Mouse (Mus musculus): ENCODE data around the gene Iqca.
A peak's percentile ranks its signal among the peaks of the same experiment; 100 is the strongest.

Gene Iqca

DNA sequence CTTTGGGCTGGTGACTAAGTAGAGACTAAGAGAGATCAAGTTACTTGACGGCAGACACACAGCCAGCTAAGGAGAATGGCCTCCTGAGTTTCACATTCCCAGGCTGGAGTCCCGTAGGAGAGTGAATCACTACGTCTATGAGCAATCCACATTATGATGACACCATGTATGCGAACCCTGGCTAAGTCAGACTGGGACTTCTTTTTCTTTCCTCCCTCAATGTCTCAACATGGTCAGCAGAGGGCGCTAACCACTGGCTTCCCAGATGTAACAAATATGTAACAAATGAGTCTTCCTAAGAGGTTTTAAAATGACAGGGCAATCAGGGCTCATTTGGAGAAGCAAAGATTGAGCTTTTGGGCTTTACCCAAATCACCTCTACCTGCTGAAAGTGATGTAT, 101.9 kb downstream of the Iqca start:
- DNase-seq, result peak; percentile 27

DNA sequence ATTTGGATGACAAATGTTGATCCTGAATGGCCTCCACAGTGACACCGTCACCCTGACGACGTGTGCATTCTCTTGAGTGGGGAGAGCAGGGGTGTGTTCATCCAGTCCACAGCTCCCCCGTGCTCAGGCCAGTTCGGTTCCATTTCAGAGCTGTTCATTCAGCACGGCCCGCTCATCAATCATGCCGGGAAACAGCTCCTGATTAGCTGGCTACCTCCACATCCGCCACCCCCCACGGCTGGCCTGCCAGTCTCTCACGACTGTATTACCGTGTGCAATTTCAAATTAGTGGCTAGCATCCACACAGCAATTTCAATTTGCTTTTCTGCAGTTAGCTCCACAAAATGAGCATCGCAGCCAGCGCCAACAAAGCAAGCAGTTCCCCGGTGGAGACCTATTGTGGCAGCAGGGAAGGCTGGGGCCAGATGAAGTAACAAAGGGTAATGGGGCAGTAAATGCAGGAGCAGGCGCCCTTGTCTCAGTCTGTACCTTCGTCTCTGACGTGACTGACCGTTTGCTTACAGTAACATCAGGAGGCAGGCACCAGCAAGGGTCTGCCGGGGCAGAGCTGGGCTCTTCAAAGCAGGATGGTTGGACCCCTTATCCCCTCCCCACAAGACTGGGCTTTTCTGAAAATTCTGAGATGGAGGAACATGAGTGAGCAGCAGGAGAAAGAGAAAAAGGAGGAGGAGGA, 103.0 kb downstream of the Iqca start:
- DNase-seq, result no peak

DNA sequence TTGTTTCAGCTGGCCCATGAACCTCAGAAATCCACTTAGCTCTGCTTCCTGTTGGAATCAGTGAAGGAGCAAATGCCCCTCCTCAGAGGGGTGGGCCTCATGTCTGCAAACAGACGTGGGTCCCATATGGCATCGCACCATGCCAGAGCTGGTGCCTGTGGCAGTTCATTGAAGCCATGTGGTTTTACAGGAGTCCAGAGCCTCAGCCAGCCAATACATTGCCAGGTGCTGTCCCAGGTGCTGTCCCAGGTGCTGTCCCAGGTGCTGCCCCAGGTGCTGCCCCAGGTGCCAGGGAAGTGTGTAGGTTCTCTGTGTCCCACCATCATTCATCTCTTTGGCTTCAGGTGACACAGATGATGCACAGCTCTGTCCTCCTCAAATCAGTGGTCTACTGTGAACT, 124.9 kb downstream of the Iqca start:
- DNase-seq, result no peak

DNA sequence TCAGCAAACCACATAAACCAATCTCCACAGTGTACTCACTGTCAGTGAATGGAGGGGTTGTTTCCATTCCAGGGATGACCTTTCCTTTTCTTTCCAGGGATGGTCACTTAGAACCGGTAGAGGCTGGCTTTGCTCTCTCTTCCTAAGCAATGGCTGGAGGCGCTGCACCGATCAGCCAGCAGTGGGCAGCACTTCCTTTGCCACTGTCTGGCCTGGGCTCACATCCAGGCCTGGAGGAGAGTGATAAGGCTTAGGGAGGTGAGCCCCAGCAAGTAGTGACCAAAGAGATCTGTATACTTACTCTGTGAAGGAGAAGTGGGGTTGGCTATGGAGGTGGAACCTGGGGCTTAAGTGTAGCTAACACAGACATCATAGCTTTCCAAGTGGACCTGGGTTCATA, 126.3 kb downstream of the Iqca start:
- no peak for DNase-seq

DNA sequence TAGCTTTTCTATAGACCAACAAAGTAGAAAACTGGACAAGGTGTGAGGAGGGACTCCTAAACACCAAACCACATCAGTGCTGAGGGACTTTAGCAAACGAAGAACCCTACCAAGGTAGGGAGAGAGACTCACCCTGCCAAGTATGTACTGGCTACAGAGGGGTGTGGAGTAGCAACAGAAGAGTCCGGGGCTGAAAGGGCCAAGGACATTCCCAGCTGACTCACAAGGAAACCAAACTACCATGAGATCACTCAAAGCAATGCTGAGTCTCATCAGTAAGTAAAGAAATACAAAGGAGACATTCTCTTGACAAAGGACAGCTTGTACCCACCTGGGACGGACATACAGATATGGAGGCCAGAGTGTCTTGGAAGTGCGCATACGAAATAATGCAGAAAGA, 132.9 kb downstream of the Iqca start:
- no peak for DNase-seq

DNA sequence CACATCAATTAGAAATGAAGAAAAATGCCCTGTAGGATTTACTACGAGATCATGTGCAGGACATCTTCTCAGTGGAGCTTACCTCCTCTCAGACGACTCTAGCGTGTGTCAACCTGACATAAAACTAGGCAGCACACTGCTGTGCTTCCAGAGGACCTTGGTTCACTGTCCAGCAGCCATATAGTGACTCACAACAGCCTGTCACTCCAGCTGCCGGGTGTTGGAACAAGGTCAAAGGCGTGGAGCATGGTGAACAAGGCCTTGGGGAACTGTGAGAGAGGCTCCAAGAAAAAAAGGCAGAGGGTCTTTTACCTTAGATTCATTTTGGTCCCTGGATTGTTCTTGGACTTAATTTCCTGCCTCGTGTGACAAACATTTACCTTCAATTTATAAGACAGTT, 135.1 kb downstream of the Iqca start:
- no peak for DNase-seq

DNA sequence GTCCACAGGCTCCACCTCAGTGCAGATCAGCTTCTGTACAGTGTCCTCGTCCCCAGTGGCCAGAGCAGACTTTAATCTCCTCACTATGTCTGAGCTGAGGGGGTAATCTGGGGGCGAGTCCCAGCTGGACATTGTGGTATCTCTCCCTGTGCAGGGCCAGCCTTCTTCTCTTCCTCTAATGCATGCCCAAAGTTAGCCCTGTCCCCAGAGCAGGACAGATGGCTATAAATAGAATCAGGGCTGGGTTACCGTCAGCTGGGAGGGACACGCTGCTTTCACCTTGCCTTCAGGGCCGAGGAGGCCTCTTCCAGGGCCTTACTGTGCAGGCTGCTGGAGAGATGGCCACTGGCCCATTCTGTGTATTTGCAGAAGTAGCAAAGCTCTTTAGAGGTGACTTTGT, 138.8 kb downstream of the Iqca start, which contains the start of gene Asb18:
Gene Asb18, minus strand, starts transcription at position 221 of the 400 bp plus-strand sequence.
- DNase-seq, result peak; percentile 28

DNA sequence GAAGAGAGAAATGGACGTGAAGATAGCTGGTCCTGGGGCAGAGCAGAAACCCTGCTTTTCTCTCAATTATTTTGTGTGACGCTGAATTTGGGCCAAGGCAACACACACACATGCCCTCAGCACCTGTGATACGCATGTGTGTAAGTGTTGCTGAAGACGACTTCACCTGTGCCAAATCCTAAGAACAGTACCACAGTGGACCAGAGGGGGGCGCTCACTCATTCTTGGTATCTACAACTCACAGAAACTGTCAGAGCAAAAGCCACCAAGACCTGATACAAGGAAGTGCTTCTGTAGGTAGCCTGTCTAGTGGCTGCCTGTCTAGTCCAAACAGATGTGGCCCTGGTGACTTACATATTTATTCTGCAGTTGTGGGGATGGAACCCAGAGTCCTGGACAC, 139.9 kb downstream of the Iqca start:
- peak; percentile 18 for DNase-seq

DNA sequence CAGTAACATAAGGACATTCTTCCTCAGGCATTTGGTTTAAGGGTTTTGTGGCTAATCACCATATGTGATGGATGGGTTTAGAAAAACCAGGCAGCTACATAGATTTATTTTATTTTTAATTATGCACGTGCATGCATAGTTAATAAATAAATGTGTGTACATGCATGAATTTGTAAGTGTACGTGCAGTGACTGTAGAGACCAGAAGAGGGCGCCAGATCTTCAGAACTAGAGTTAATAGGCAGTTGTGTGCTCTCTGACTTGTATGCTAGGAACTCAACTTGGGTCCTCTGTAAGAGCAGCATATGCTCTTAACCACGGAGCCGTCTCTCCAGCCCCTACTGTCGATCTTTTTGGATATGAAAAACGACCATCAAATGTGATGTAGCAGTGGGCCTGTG, 140.4 kb downstream of the Iqca start:
- no peak for DNase-seq

DNA sequence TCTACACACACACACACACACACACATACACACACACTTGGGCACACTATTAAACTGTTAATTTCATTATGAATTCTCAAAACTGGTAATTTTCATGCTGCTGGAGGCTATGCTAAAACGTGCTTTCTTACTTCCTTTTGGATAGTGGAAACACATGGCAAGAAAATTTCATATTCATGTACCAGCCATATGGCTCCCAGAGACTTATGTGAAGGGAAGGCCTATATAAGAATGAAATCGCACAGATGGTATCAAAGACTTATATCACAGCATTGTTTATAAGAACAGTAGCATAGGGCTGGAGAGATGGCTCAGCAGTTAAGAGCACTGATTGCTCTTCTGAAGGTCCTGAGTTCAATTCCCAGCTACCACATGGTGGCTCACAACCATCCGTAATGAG, 141.0 kb downstream of the Iqca start:
- no peak for DNase-seq

DNA sequence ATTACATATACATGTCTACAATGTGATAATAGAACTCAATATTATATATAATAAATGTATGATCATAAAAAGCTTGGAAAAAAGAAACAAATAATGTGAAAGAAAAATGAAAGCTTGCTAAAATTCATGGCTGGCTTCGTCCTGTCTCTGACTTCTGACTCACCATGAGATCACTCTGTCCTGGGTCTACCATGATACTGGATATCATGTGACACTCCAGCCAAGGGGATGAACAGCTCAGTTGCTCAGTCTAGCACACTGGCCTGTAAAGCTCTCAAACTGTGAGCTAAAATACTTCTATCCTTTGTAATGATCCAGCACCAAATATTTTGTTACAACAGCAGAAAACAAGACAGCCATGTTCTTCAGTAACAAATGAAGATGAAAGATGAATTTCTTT, 143.1 kb downstream of the Iqca start:
- DNase-seq, result no peak

DNA sequence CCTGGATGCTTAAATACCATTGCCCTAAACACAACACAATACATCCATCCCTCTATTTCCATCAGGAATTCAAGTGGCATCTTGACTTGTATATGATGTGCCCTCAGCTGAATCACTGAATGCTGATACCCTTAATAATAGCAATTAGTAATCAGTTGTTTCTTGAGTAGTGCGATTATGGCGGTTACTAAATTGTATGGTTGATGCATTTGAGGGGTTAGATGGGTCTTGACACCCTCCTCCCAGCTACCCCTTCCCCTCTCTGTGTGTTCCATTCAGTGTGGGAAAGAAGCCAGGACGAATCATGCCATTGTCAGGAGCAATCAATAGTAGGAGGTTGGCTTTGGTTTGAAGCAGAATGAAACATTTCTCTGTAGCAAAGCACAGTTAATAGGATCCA, 144.0 kb downstream of the Iqca start:
- DNase-seq, result no peak

DNA sequence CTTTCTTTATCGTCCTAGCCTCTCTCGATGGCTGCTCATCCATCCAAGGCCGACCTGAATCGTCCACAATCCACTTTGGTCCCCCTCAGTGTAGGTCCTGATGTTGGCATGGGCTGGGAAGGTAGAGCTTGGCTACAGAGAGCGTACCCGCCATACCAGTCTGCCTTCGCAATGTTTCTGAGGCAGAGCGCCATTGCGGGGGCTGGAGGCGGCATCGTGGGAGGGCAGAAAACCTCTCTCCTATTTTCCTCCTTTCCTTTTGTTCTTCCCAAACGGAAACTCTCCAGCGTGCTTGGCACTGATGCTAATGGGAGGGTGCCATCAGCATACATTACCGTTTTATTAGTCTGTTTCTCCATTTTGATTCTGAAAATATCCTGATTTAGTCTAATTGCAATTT, 146.5 kb downstream of the Iqca start:
- DNase-seq, result peak; percentile 7

DNA sequence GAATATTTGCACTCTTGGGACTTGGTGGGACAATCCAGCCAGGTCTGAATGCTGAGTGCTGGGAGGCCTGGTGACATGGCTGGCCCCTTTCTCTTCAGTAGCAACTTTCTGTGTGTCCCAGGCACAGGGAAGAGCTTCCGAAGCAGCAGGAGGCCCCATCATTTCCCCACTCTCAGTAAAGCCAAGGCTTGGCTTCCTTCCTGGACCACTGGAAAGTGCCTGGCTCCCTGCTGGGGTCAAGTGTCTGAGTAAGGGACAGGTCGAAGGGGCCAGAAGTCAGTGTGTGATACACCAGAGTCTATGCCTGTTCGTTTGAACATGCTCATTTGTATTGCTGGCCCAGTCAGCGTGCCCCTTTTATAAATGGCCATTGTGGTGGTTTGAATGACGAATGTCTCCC, 152.2 kb downstream of the Iqca start:
- no peak for DNase-seq

DNA sequence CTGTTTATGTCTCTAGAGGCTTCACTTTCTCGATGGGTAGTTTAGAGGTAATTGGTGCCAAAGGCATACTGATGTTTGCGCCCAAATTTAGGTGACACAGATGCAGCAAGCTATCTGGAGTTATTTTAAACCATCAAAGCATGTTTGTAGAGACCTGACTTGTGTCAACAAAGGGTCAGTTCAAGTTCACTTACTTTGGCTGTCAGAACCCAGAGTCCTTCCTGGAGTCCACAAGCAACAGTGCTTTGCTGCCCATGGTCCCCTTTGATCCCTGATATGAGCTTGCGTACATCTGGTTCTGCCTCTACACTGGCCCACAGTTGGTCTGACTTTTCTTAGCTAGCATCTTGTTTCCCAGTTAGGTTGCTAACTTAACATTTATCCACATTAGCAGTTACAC, 153.3 kb downstream of the Iqca start:
- no peak for DNase-seq

DNA sequence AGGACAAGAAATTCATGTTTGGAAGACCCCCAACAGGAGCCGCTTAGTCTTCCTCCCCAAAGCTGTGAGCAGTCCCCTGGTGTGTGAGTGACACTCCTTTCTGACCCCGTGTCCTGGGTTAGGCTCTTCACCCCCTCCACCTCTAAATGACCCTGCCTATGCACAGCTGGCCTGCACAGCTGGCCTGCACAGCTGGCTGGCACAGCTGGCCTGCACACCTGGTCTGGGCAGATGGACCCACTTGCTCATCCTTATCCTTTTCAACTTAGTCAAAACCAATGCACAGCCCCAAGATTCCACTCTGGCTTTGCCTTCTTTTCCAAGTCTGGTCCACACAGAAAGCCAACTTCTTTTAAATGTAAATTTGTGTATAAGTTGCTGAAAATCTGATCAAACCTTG, 154.5 kb downstream of the Iqca start:
- DNase-seq, result no peak

DNA sequence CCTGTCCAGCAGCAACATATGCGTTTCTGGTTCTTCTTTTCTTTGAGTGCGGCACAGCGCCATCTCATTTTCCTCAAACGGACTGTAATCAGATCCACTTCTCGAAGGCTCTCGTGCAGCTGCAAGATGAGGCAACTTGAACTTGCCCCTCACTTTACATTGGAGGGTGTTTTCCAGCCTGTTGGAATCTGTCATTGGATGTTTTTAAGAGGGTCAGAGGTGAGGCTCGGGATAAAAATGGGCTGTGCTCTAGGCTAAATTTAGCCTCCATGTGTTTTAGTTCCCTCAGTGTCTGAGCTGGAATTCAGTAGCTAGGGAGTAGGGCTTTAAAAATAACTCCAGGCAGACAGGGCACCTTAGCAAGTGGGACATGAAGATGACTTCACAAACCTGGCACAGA, 155.1 kb downstream of the Iqca start:
- no peak for DNase-seq

DNA sequence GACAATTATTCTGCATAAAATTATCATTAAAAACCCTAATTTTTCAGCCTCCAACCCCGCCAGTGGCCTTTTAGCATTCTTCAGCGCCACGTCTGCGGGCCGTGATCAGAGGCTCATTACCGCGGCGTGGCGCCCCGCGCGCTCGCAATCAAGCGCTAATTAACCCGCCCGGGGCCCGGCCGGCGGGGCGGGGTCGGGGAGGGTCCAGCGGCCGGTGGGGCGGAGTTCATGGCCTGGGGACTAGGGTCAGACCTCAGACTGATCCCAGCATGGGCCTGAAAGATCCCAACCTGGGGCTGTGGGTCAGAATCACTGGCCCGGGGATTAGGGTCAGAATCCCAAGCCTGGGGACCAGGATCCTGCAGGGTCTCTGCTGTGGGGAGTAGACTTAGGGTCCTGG, 160.9 kb downstream of the Iqca start:
- no peak for DNase-seq
